Mouse (Mus musculus): ENCODE results near the gene Exoc7.

GRCm38 (mm10) chr11:116305423-116305822 is 1.6 kb downstream of the Exoc7 start:
- TF ChIP-seq CTCF (IDR thresholded peaks at IDR 0.05; ENCODE audit: low read depth, low read length): no peak
- no peak for TF ChIP-seq POLR2AphosphoS5 (IDR thresholded peaks at IDR 0.05; ENCODE audit: insufficient replicate concordance, low read depth, low read length)
- no peak for TF ChIP-seq TAL1 (conservative IDR thresholded peaks at IDR 0.05; ENCODE audit: low read depth, low read length)
- TF ChIP-seq GATA1 (IDR thresholded peaks at IDR 0.05; ENCODE audit: borderline replicate concordance, low read length): no peak
